Mouse (Mus musculus): ENCODE results near the gene Lrrc20. TPM values are rescaled to one million over a fixed set of nuclear protein-coding genes. Genes with fewer than 3 reads are reported as not detected.

Lrrc20 gene
- total RNA-seq, 2 experiments from 2014 or later = 17.6 to 18.2 TPM

DNA sequence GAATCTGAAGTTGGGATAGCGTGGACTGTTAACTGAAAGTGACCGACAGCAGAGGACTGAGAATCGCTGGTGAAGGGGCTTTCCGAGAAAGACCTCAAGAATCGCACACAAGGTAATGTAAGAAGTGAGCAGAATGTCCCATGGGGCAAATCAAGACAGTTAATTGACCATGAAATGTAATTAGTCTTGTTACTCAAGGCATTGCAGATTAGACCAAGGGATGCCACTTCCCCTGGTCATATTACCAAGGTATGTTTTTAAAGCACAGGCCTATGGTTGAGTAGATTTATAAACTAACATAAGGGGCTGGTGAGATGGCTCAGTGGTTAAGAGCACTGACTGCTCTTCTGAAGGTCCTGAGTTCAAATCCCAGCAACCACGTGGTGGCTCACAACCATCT is 45.1 kb downstream of the Lrrc20 start:
- DNase-seq (ENCODE audit: extremely low spot score in 1 of 2, low spot score in 2 of 2) = no peak
- intact Hi-C loops (cut with DNase I) = no loop called here
- no peak overlapping the region for H3K4me3 ChIP-seq
- no peak overlapping the region for H3K27ac ChIP-seq
- TF ChIP-seq CTCF (IDR thresholded peaks at IDR 0.05) = no peak

- no peak for TF ChIP-seq CTCF (IDR thresholded peaks at IDR 0.05)
- H3K4me3 ChIP-seq = no peak overlapping the region
- intact Hi-C loops (cut with DNase I) = no loop called here
- H3K27ac ChIP-seq = no peak overlapping the region
- DNase-seq (ENCODE audit: extremely low spot score in 1 of 2, low spot score in 2 of 2) = no peak
Measured at GRCm38 (mm10) chr10:61530936-61531335, 55.3 kb downstream of the Lrrc20 start.

DNA sequence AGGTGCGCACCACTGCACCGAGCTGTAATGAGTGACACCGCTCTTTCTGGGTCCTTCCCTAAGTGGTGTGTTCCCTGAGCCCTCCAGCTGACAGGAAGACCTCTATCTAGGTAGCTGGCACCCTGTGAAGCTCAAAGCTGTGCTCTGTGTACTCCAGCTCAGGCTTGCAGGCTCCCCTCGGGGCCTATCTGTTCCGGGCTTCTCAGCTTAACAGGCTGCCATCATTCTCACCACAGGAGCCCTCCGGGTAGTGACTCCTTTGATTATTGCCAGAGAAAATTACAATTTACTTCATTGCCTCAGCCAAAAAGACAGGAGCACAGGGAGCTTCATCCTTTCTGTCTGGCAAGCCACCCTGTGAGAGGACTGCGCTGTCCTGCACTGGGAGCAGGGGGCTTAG is 57.7 kb downstream of the Lrrc20 start:
- DNase-seq (ENCODE audit: extremely low spot score in 1 of 2, low spot score in 2 of 2) = no peak
- no peak overlapping the region for H3K27ac ChIP-seq
- TF ChIP-seq CTCF (IDR thresholded peaks at IDR 0.05) = no peak
- H3K4me3 ChIP-seq = no peak overlapping the region
- intact Hi-C loops (cut with DNase I) = no loop called here

DNA sequence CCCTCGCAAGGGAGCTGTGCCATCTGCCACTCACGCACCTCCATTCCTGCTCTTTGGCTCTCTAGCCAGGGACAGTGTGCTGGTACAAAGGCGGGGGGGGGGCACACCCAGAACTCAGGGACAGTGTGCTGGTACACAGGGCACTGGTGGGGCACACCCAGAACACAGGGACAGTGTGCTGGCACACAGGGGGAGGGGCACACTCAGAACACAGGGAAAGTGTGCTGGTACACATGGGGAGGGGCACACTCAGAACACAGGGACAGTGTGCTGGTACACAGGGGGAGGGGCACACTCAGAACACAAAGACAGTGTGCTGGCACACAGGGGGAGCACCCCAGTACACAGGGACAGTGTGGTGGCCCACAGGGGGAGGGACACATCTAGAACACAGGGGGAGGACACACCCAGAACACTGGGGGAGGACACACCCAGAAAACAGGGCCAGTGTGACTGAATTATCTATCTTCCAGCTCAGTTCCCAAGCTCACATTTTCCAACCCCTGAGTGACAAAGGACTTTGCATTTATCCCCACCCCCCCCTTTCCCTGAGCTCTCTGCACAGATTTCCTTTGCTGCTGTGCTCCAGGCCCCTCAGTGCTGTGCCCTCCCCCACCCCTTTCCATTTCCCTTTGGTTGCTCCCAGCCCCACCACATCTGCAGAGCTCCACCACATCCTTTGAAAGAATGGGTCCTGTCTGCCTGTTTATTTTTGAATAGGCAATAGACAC is 58.9 kb downstream of the Lrrc20 start:
- Histone ChIP-seq H3K4me3 (no peak overlapping the region), H3K27ac (0 out of 2 replicates have a peak overlapping the region, but pooled peaks have one; percentile 47)
- DNase-seq (ENCODE audit: extremely low spot score in 1 of 2, low spot score in 2 of 2) = no peak
- TF ChIP-seq CTCF (IDR thresholded peaks at IDR 0.05) = no peak
- intact Hi-C loops (cut with DNase I) = no loop called here

- intact Hi-C loops (cut with DNase I) = no loop called here
- Histone ChIP-seq H3K27ac (no peak overlapping the region), H3K4me3 (no peak overlapping the region)
- DNase-seq (ENCODE audit: extremely low spot score in 1 of 2, low spot score in 2 of 2) = no peak
- no peak for TF ChIP-seq CTCF (IDR thresholded peaks at IDR 0.05)
Measured at GRCm38 (mm10) chr10:61535441-61535840, 59.8 kb downstream of the Lrrc20 start.

- DNase-seq (ENCODE audit: extremely low spot score in 1 of 2, low spot score in 2 of 2) = no peak
- Histone ChIP-seq H3K27ac (no peak overlapping the region), H3K4me3 (no peak overlapping the region)
- intact Hi-C loops (cut with DNase I) = no loop called here
- TF ChIP-seq CTCF (IDR thresholded peaks at IDR 0.05) = no peak
Measured at GRCm38 (mm10) chr10:61536130-61537035, 60.8 kb downstream of the Lrrc20 start.

GRCm38 (mm10) chr10:61537036-61537380 is 61.4 kb downstream of the Lrrc20 start:
- Histone ChIP-seq H3K27ac (no peak overlapping the region), H3K4me3 (no peak overlapping the region)
- no peak for DNase-seq (ENCODE audit: extremely low spot score in 1 of 2, low spot score in 2 of 2)
- intact Hi-C loops (cut with DNase I) = no loop called here
- no peak for TF ChIP-seq CTCF (IDR thresholded peaks at IDR 0.05)

DNA sequence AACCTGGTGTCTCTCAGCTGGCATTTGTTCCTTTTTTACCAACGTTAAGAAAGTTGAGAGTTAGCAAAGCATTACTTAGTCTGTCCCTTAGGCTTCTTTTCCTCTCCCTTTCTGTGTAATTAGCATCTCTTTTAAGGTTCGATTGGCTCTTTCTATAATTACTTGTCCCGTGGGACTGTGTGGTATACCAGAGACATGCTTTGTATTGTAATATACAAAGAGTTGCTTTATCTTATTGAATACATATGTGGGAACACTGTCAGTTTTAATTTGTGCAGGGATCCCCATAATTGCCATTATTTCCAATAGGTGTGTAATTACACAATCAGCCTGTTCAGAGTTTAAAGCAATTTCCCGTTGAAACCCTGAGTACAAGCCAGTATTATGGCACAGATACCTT is 62.8 kb downstream of the Lrrc20 start:
- intact Hi-C loops (cut with DNase I) = no loop called here
- no peak overlapping the region for H3K4me3 ChIP-seq
- no peak overlapping the region for H3K27ac ChIP-seq
- no peak for TF ChIP-seq CTCF (IDR thresholded peaks at IDR 0.05)
- DNase-seq (ENCODE audit: extremely low spot score in 1 of 2, low spot score in 2 of 2) = no peak

GRCm38 (mm10) chr10:61544127-61544862 is 68.7 kb downstream of the Lrrc20 start:
- intact Hi-C loops (cut with DNase I) = no loop called here
- Histone ChIP-seq H3K27ac (no peak overlapping the region), H3K4me3 (no peak overlapping the region)
- no peak for DNase-seq (ENCODE audit: extremely low spot score in 1 of 2, low spot score in 2 of 2)
- no peak for TF ChIP-seq CTCF (IDR thresholded peaks at IDR 0.05)

DNA sequence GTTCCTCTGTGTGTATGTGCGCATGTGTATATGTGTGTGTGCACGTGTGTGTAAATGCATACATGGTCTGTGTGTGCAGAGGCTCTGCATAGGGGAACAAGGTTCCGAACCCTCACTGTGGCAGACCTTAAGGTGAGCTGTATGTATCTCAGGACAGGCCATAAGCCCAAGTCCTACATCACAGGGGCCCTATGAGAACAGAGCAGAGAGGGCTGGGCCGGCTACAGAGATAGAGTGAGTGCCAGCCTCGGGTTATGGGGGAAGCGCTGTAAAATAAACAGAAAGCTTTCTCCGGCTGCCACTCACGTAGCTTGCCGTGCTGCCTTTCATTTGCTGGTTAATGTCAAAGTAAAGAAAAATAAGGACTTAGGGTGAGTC is 69.3 kb downstream of the Lrrc20 start:
- no peak for TF ChIP-seq CTCF (IDR thresholded peaks at IDR 0.05)
- H3K4me3 ChIP-seq = no peak overlapping the region
- no peak overlapping the region for H3K27ac ChIP-seq
- intact Hi-C loops (cut with DNase I) = no loop called here
- no peak for DNase-seq (ENCODE audit: extremely low spot score in 1 of 2, low spot score in 2 of 2)

GRCm38 (mm10) chr10:61550106-61550505 is 74.5 kb downstream of the Lrrc20 start:
- Histone ChIP-seq H3K27ac (no peak overlapping the region), H3K4me3 (no peak overlapping the region)
- no peak for TF ChIP-seq CTCF (IDR thresholded peaks at IDR 0.05)
- intact Hi-C loops (cut with DNase I) = no loop called here
- no peak for DNase-seq (ENCODE audit: extremely low spot score in 1 of 2, low spot score in 2 of 2)

DNA sequence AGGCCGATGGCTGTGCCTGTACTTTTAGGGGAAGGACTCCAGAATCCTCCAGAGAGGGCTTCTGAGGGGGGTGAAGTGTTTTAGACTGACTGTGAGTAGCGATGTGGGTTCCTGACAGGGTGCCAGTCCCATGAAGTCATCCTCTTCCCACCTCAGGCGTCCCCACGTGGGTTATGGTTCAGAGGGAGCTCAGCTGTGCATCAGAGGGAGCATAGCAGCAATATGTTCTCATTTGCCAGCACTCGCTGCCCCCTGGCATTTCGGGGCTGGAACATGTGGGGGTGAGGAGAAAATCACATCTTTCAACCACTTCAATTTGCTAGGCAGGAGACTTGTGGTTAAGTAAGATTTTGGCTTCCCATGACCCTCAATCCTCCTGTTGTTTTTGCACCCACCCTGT is 79.6 kb downstream of the Lrrc20 start:
- no peak for DNase-seq (ENCODE audit: extremely low spot score in 1 of 2, low spot score in 2 of 2)
- no peak overlapping the region for H3K4me3 ChIP-seq
- TF ChIP-seq CTCF (IDR thresholded peaks at IDR 0.05) = no peak

More for the DNA sequence above, 79.6 kb downstream of the Lrrc20 start:
- intact Hi-C loops (cut with DNase I) = no loop called here
- H3K27ac ChIP-seq = no peak overlapping the region

Measured in left cerebral cortex, adult 2 months (tissue).